Mouse (Mus musculus): Measurements from ENCODE around the gene Lipo4.

DNA sequence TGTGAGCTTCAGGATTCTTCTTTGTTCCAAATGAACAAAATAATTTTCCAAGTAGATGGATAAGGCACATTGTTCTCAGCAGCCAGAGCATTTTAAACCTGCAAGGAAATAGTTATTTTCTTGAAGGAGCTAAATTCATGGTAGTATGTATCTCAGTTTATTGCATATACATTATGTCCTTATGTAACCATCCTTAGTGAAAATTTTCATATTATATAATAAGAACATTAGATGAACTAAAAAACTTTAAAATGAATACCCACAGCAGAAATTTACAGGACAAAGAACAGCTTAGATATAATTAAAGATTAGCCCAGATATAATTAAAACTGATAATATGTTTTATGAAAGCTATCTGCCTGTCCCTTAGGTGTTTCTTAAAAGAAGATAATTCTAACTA is at the start of gene Lipo4:
- no peak for TF ChIP-seq POLR2A (IDR thresholded peaks at IDR 0.05; ENCODE audit: insufficient read depth, low read depth, low read length)
- no peak for TF ChIP-seq CTCF (IDR thresholded peaks at IDR 0.05)

Measured in heart, adult 2 months (tissue).